Mouse (Mus musculus): ENCODE results near the gene 2410004P03Rik. TPM values are rescaled to one million over a fixed set of nuclear protein-coding genes. Genes with fewer than 3 reads are reported as not detected.

Gene 2410004P03Rik
- polyA plus RNA-seq, 1 experiment: 0.04 TPM

DNA sequence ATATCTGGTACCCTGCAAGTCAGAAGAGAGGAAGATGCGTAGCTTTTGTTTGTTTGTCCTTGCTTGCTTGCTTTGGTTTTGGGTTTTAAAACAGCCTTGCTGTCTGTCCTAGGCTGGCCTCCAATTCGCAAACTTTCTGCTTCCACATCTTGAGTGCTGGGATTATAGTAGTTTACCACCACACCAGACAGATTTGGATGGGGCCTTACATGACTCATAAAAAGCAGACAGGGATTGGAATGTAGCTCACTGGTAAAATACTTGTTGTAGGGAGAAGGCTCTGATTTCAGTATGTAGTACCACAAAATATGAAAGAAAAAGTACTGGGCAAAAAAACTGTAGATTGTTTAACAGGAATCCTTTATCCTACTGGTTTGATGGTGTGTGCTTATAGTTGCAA lies 44.7 kb downstream of the 2410004P03Rik start:
- no peak overlapping the region for H3K4me3 ChIP-seq
- peaks cover 66% of the 10 kb centered on the region for H3K36me3 ChIP-seq (ENCODE audit: control insufficient read depth, insufficient read depth)
- no peak overlapping the region for H3ac ChIP-seq (ENCODE audit: control insufficient read depth, insufficient read length)
- TF ChIP-seq REST (IDR thresholded peaks at IDR 0.05; ENCODE audit: insufficient read depth, insufficient read length): no peak
- no peak overlapping the region for H3K4me2 ChIP-seq (ENCODE audit: low read depth)
- H3K27me3 ChIP-seq (ENCODE audit: control insufficient read depth, insufficient read depth, insufficient read length): no peaks in the 10 kb centered on the region
- no peaks in the 10 kb centered on the region for H3K79me2 ChIP-seq (ENCODE audit: control insufficient read depth, insufficient read depth)

DNA sequence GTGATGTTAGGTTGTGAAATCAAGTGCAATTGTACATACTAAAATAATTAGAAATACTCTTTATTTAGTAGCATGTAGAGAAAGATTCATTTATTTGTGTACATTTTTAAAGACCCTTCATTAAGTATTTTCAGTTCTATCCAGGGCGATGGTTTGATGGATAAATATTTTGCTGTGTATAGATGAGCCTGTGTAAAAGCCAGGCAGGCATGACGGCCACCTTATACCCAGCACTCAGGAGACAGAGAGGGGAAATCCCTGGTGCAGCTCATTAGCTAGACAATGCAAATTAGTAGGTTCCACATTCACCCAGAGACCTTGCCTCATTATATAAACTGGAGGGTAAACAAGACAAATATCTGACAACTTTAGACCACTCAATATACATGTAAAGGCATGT lies 48.2 kb downstream of the 2410004P03Rik start:
- Histone ChIP-seq H3K27me3 (ENCODE audit: control insufficient read depth, insufficient read depth, insufficient read length) (no peaks in the 10 kb centered on the region), H3K4me2 (ENCODE audit: low read depth) (no peak overlapping the region), H3K36me3 (ENCODE audit: control insufficient read depth, insufficient read depth) (peaks cover 71% of the 10 kb centered on the region), H3ac (ENCODE audit: control insufficient read depth, insufficient read length) (no peak overlapping the region), H3K4me3 (no peak overlapping the region), H3K79me2 (ENCODE audit: control insufficient read depth, insufficient read depth) (no peaks in the 10 kb centered on the region)
- TF ChIP-seq POLR2A (IDR thresholded peaks at IDR 0.05; ENCODE audit: insufficient read length, low read depth) (no peak), TCF12 (IDR thresholded peaks at IDR 0.05; ENCODE audit: insufficient read depth, poor library complexity, severe bottlenecking) (no peak), USF1 (IDR thresholded peaks at IDR 0.05; ENCODE audit: low read depth) (no peak), REST (IDR thresholded peaks at IDR 0.05; ENCODE audit: insufficient read depth, insufficient read length) (no peak), MYOD1 (IDR thresholded peaks at IDR 0.05; ENCODE audit: control insufficient read depth in 1 of 3, insufficient read length in 2 of 3, low read depth in 2 of 3) (no peak), POLR2AphosphoS2 (IDR thresholded peaks at IDR 0.05; ENCODE audit: insufficient read length, low read depth) (no peak), CEBPB (IDR thresholded peaks at IDR 0.05; ENCODE audit: insufficient read depth, poor library complexity, severe bottlenecking) (no peak), MYOG (IDR thresholded peaks at IDR 0.05; ENCODE audit: control insufficient read depth in 1 of 3, insufficient read depth in 1 of 3, insufficient read length in 2 of 3, low read depth in 2 of 3) (no peak), TCF3 (IDR thresholded peaks at IDR 0.05; ENCODE audit: insufficient read length, low read depth) (no peak), E2F4 (IDR thresholded peaks at IDR 0.05; ENCODE audit: insufficient read depth) (no peak), SRF (IDR thresholded peaks at IDR 0.05; ENCODE audit: control insufficient read depth, insufficient read length, low read depth) (no peak), MAX (IDR thresholded peaks at IDR 0.05; ENCODE audit: low read depth) (no peak)

DNA sequence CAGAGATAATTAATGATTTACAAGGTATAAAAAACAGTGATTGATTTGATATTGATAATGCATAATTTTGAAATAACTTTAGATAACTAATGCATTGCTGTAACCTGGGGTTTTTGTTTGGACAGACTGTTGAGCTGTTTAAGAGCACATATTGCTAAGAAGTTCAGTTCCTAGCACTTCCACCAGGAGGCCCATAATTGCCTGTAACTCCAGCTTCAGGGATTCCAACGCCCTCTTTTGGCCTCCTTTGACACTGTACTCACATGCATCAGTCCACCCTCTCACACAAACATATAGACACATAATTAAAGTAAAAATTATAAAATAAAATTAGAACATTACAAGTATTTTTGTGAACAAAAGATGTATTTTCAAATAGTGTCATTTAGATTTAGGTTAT lies 52.7 kb downstream of the 2410004P03Rik start:
- Histone ChIP-seq H3K4me2 (ENCODE audit: low read depth) (no peak overlapping the region), H3ac (ENCODE audit: control insufficient read depth, insufficient read length) (no peak overlapping the region), H3K27me3 (ENCODE audit: control insufficient read depth, insufficient read depth, insufficient read length) (no peaks in the 10 kb centered on the region), H3K36me3 (ENCODE audit: control insufficient read depth, insufficient read depth) (peaks cover 69% of the 10 kb centered on the region), H3K4me3 (no peak overlapping the region), H3K79me2 (ENCODE audit: control insufficient read depth, insufficient read depth) (no peaks in the 10 kb centered on the region)
- no peak for TF ChIP-seq CEBPB (IDR thresholded peaks at IDR 0.05; ENCODE audit: insufficient read depth, poor library complexity, severe bottlenecking)
- no peak for TF ChIP-seq POLR2A (IDR thresholded peaks at IDR 0.05; ENCODE audit: insufficient read length, low read depth)
- no peak for TF ChIP-seq TCF12 (IDR thresholded peaks at IDR 0.05; ENCODE audit: insufficient read depth, poor library complexity, severe bottlenecking)

Other genes with a start within 250 kb of the 2410004P03Rik start
- 0.44 TPM for gene Greb1, start 210.8 kb downstream of the 2410004P03Rik start, polyA plus RNA-seq (2012; fragmentation: generic; extraction: Trizol)
- 16.2 TPM for gene E2f6, start 200.8 kb downstream of the 2410004P03Rik start, polyA plus RNA-seq (2012; fragmentation: generic; extraction: Trizol)
- gene Rock2, start 116.8 kb downstream of the 2410004P03Rik start, polyA plus RNA-seq (2012; fragmentation: generic; extraction: Trizol): 14.4 TPM
- gene Pqlc3, start 11.3 kb downstream of the 2410004P03Rik start, polyA plus RNA-seq (2012; fragmentation: generic; extraction: Trizol): 12.6 TPM
- gene Kcnf1, start 165.2 kb upstream of the 2410004P03Rik start, polyA plus RNA-seq (2012; fragmentation: generic; extraction: Trizol): 1.7 TPM